Mouse (Mus musculus) spleen, adult 2 months (tissue): ENCODE measurements around the gene Eif4a1.

ENCODE experiments used
- CTCF ChIP-seq: fragments of 200-500 bp; IDR thresholded peaks from 2 replicates; pipeline ENCODE4 v1.5.1; 2011; ENCODE audit warnings: mild to moderate bottlenecking, inconsistent platforms; ENCODE audit not compliant: insufficient read depth, insufficient read length, insufficient replicate concordance; ENCODE audit errors: extremely low read depth
- POLR2A ChIP-seq: fragments of 200-500 bp; IDR thresholded peaks from 2 replicates; pipeline ENCODE4 v1.6.1; 2011; ENCODE audit warnings: low read depth, low read length, inconsistent platforms

- TF ChIP-seq CTCF (peak; percentile 78; the same call in 1 of the 2 replicates), POLR2A (no peak)
Observed at GRCm38 (mm10) chr11:69682840-69683533, 10.8 kb upstream of the Eif4a1 start.
